Mouse (Mus musculus): ENCODE data around the gene Ptpro. TPM values are rescaled to one million over a fixed set of nuclear protein-coding genes. Genes with fewer than 3 reads are reported as not detected.
"Not testable (repeated sequence)": the region's sequence is repeated elsewhere in the genome, so short reads cannot be mapped to it uniquely, and the experiment has no call there.

The Ptpro gene
- total RNA-seq, 4 experiments from 2014 or later, result 1.6 to 3.4 (median 2.1) TPM

DNA sequence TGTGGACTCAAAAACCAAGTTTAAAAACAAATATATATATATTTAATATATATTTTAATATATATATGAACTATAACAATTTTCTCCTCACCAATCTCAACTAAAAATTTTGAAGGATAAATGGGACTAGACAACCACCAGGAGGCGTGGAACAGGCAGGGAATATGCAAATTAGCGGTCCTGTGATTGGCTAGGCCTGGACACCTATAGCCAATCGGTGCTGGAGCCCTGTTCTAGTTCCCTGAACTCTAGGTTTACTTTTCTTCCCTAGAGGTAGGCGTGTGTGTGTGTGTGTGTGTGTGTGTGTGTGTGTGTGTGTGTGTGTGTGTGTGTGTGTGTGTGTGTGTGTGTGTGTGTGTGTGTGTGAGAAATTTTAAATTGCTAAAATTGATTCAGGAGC is 134.8 kb downstream of the Ptpro start:
- no peak for DNase-seq (ENCODE audit: low spot score)

DNA sequence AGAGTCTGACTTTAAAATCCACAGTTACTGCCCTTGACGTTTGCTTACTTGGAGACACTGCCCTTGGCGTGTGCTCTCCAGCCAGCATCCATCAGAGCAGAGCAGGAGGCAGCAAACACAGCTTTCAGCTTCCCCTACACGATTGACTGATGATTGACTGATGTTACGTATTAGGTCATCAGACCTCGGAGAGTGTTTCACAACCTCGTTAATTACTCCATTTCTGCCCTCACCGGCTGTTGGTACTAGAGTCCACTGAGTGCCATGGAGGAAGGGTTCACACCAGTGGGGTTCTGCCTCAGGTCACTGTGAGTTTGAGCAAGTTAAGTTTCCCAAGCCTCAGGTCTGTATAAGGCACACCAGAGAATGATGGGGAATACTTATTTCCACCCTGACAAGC is 143.0 kb downstream of the Ptpro start:
- no peak for DNase-seq (ENCODE audit: low spot score)

DNA sequence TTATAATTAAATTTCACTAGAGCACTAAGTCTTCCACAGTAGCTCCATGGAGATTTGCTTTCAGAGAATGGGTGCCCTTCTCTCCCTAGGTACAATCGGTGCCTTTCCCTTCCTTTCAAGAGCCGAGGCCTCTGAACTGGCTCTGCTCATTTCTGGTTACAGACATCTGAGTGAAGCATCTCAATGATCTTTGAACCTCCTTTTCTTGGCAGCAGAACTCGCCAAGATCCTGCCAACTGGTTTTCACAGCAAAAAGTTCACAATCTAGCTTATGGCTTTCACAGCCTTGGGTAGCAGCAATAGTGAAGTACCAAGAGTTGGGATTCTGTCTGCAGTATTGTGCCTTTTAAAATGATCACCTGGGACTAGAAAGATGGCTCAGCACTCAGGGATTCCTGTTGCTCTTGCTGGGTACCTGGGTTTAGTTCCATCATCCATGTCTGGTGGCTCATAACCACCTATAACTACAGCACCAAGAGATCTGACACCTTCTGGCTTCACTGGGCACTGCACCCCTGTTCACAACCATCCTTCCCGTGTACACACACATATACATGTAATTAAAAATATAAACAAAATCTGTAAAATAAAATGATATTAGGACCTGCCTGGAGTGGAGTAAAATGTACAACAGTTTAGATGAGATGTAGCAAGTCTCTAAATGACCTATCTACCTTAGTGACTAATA is 144.1 kb downstream of the Ptpro start:
- DNase-seq (ENCODE audit: low spot score), result no peak

DNA sequence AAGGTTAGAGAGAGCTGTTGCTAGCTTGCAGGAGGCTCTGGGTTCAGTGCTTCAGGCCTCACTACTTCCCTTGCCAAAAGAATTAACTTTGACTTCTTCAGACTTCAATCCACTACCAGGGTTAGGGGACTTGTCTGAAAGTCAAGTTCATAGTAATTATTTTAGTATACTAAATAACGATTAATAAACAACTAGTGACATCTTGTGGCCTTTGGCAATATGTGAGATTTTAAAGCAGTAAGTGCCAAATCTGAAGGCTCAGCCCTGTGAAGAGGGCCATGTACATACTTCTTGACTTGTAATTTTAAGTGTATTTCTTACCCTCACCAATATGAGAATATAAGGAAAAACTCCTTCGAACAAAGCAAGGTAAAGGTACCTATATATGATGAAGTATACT is 145.2 kb downstream of the Ptpro start:
- peak; percentile 10 for DNase-seq (ENCODE audit: low spot score)

DNA sequence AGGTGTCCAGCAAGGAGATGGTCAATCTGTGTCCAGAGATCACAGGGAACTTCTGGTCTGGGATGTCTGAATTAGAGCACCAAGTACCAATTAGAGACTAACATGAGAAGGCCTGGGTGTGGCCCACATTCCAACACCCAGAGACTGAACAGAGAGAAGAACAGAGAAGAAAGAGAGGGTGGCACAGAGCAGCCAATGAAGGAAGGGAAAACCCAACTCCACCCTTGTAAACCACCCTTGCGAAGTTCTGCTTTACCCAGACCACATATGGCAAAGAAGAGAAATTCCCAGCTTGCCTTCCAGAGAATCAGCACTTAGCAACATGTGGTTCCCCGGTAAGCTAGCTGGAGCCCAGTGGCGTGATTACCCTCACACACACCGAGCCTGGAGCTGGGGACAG is 152.1 kb downstream of the Ptpro start:
- peak; percentile 7 for DNase-seq (ENCODE audit: low spot score)

DNA sequence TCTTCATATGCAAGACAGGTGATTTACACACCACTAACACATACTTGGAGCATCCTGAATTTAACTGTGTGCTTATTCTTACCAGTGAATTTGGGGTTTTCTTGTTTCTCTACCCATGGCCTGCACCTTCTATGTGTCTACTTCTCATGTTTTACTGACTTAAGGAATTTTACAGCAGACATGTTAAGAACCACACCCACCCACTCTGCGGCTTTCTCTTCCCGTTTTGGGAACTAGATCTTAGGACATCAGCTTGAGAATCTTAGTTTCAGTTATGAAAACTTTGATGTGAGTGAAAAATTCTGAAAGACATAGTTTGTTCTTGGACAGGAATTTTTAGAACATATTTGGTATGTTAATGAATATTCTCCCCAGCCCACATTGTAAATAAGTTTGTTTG is 153.6 kb downstream of the Ptpro start:
- DNase-seq (ENCODE audit: low spot score), result peak; percentile 27

DNA sequence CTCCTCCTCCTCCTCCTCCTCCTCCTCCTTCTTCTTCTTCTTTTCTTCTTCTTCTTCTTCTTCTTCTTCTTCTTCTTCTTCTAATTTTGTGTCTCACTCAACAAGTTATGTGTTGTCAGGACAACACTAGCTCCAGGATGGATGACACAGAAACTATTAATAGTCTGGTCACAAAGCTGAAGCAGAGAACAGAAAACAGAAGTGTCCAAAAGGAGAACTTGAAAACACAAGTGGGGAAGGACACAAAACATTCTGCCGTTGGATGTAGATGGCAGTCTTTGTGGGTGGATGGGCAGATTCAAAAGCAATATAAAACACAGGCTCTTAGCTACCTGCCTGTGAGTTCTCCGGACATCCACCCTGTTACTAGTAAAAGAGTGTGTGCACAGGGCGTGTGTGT is 158.4 kb downstream of the Ptpro start:
- peak; percentile 38 for DNase-seq (ENCODE audit: low spot score)

DNA sequence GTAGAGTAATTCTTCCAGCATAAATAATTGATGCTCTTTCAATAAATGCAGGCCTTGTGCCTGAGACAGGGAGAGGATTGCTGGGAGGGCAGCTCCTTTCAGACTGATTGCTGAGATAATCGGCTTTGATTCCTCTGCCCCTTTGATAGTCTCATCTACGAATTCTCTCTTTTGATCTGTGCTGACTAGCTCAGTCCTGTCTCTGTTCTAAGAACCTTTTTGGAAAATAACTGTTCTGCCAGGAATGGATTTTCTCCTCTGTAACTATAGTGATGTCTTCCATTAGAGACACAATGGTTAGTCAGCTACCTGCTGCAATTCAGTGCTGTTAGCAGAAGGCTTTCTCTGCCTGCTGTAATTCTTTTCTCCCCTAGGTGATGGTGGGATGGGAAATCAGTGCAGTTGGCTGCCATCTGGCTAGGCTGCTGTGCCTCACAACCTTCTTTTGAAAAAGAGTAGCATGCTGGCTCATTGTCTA is 159.8 kb downstream of the Ptpro start:
- DNase-seq (ENCODE audit: low spot score), result no peak

DNA sequence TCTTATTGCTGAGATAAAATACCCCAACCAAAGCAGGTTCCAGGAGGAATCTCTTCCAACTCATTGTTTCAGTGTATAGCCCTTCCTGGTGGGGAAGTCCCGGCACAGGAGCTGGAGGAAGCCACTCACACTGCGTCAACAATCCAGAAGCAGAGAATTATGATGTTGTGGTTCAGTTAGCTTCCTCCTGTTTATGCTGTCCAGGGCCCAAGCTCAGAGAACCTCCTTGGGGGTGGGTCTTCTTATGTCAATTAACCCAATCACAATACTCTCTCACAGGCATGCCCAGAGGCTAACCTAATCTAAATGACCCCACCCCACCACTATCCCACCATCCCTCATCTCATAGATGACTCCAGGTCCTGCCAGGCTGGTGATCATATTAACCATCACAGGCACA is 160.9 kb downstream of the Ptpro start:
- no peak for DNase-seq (ENCODE audit: low spot score)

DNA sequence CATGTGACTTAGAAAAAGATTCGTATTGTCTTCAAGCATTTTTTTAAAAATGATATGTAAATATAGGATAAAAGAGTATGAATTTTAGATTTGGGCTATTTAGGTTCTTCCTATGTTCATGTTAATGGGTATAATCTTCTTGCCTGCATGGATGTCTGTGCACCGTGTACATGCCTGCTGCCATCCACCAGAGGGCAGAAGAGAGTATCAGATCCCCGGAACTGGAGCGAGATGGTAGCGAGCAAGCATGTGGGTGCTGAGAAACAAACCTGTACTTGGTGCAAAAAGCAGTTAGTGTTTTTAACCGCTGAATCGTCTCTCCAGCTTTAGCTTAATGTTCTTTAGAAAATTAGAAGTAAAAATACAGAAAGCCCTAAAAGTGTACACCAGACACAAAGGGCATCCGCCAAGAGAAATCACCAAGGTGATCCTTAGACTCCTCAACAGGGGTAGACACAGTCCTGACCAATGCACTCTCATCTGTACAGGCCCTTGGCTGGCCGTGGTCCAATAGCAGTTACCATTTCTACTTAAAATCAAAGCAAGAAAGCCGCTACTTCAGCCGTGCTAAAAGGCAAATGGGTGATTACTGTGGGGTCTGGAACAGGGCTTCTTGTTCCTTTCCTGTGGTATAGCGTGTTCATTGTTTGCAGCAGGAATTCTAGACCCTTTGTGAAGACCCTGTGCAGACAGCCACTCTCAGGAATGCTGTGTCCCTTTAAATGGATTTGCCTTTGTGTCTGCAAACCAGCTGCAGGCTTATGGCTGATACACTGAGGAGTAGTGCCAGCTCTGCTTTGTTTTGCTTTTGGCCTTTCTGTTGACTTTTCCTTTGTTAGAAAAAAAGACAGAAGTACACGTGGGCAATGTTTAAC is 162.6 kb downstream of the Ptpro start:
- DNase-seq (ENCODE audit: low spot score), result peak; percentile 42

DNA sequence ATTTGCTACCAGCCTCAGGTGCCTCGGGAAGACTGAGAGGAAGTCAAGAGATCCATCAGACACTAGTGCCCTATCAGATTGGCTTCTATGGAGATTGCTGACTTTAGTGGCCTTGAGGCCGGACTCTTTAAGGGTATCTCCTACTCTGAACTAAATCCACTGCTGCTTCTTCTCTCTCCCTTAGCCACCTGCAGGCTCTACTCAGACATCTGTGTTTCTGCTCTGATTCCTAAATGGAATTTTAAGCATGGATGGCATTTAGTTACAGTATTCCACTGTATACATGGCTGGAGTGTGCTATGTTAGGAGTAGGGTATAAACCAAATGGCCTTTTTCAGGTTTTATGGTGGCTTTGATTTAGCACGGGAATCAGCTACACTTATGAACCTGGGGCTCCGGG is 170.7 kb downstream of the Ptpro start:
- no peak for DNase-seq (ENCODE audit: low spot score)

DNA sequence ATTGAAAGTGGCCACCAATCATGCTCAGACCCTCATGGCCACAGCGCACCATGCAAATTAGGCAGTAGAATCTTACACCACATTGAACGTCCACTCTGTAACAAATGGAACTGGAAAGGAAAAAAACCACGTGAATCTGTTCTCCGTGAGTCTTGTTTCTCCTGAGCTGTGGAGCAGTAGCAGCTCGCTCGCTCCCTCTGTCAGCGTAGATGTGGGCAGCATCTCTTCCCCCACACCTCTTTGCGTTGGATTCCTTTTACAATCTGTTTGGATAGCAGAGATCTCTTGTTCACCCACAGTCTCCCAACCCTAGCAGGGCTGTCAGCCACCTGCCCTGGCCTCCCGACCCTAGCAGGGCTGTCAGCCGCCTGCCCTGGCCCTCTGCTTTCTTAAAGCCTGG is 171.7 kb downstream of the Ptpro start:
- no peak for DNase-seq (ENCODE audit: low spot score)

DNA sequence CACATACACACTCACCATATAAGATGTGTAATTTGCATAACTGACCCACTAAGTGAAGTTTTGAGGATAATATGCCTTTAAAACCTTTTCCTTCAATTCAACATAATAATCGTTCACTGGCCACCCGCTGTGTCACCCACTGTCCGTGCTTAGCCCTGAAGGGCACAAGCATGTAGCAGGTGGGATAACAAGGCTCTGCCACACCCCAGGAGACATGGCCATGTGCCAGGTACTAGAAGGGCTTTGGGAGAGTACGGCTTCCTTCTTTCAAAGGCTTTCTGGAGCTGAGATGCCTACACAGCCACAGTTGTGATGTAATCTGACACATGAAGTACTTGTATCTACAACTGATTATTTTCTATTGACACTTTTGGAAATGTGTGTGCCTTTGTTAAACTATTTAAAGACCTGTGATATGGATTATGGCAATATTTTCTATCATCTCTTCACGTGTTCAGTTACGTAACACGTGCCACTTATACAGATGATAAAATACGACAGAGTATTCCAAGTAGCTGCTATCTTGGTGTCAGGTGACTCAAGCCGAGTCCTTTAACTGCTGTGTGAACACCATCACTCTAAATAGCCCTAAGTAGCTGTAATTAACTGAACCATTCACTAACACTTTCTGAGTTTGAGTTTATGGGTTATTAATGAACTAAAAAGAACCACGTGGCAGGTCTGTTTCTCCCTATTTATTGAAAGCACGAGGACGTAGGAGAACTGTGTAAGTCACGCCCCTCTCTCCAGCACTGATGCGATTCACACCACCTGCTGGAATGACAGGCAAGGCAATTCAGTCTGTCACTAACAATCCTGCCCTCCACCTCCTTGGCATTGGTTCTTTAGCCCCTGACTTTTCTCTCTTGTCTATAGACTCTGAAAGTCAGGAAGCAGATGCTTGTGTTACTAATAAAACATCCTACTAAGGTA is 173.6 kb downstream of the Ptpro start:
- DNase-seq (ENCODE audit: low spot score), result no peak

DNA sequence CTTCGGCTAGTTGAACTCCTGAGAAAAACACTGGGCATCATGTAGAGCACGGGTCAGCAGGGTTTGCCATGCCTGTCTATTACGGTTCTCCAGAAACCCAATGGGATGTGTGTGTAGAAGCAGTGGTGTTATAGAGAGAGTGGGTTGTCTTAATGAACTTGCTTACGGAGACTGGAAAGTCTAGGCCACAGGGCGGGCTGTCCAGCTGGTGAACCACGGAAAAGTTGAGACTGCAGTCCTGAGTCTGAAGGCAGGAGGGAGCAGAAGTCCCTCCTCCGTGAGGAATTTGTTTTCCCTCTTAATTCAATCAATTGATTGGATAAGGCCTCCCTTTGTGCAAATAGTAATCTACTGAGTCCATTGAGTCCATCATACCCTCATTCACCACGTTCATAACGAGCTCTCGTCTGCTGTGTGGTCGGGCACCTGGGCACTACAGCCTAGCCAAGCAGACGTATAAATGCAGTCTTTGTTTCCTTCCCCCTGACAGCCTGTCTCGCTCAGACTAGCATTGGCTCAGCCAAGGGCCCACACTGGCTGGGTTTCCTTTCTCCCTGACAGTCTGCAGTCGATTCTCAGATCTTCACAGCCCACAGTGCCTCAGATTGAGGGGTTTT is 181.5 kb downstream of the Ptpro start:
- DNase-seq (ENCODE audit: low spot score), result no peak

DNA sequence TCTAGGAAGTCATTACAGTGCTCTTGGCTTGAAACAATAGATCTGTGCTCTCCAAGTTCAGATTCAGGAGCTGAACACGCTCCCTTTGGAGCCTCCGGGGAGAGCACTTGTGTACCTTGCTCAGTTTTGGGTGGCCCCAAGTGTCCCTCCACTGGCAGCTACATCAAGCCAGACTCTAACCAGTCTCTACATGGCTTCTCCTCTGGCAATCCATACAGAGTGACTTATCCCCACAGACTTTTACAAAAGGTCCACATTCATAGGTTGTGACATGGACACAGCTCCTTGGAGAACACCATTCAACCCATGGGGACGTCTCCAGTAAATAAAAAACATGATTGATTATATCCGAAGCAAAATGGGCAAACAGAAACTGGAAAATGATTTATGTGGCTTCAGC is 185.4 kb downstream of the Ptpro start:
- DNase-seq (ENCODE audit: low spot score), result no peak

DNA sequence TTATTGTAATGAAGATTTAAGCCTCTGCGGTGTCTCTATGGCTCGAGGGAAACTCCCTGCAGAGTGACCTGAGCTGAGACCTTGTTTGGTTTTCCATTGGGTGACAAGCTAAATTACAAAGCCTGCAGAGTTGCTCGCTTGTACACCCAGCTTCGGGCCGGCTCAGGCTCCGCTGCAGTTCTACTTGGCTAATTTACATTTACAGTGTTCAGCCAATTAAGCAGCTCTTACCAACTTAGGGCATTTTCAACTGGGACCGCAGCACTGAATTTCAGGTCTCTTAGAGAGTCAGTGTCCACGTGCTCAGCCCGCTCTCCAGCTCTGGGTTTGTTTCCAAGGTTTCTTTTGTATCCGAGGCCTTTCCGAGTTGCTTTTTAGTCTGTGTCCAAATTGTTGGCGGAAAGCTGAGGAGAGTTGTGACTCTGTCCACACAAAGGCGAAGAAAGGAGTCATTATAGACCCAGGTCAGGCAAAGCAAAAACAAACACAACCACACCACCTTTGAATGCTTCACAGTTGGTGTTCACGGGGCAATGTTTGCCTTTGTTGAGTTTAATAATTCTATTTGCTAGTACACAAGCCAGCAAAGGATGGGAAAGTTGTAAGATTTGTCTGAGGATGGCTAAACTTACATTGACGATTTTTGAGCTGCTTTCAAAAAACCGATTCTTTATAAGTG is 185.9 kb downstream of the Ptpro start:
- no peak for DNase-seq (ENCODE audit: low spot score)

DNA sequence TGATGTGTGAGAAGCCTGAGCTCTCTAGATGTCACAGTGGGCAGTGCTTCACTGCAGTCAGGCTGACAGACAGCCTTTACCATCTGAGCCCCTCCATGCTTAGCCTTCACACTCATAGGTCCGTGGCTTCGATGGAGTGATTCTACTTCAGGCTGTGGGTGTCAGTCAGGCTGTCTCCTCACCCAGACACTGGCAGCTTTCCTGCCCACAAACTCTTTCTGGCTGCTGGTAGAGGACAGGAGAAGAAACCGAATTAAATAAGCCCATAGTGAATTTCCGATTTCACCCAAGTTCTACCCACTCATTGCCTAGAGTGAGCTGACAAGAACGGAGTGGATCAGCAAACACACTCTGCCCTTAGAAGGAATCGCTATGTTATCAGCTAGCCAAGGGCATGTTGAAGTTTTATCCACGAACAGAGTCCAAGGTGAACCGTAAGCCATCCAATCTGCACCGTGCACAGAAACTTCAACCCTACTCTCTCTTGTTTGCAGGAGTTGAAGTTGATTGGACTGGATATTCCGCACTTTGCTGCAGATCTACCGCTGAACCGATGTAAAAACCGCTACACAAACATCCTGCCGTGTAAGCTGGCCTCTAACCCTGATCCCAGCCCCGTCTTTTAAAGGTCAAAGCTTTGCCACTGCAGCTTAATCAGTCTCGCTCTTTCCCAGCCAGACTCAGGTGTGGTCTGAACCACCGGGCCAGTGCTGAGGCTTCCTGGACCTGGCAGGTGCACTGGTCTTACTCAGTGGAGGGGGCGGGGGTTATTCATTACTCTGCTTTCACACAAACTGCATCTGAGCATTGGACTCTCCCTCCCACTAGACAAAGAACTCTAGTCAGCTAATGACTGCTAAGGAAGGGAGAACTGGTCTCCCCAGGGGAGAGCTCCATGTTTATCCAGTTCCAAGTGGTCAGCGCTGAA is 188.7 kb downstream of the Ptpro start:
- DNase-seq (ENCODE audit: low spot score), result no peak

DNA sequence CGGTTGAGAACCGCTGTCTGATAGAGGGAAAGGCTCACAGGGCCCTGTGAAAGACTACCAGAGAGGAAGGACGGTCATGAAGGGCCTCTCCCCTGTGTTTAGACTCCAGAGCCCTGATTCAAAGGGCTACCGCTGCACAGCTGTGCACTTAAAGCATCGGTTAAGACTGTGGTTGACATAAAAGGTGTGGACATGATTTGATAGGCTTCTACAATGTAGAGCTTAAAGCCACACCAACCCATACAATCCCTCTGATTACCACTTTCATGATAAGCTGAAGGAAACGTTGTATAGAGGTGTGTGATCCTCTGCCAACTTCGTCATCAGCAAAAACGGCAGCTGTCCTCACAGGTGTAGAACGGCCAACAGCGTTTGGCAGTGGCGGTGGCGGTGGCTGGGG is 191.0 kb downstream of the Ptpro start:
- no peak for DNase-seq (ENCODE audit: low spot score)

DNA sequence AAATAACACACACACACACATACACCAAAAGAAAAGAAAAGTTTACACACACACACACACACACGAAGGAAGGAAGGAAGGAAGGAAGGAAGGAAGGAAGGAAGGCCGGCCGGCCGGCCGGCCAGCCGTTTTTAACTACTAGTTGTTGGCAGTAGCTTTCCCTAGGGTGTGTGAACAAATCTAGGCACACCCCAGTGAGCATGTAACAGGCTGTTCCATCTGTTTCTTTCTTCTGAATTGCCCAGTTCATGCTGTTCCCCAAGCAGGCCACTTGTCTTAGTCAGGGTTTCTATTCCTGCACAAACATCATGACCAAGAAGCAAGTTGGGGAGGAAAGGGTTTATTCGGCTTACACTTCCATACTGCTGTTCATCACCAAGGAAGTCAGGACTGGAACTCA is 194.0 kb downstream of the Ptpro start:
- not testable (repeated sequence) for DNase-seq (ENCODE audit: low spot score)

DNA sequence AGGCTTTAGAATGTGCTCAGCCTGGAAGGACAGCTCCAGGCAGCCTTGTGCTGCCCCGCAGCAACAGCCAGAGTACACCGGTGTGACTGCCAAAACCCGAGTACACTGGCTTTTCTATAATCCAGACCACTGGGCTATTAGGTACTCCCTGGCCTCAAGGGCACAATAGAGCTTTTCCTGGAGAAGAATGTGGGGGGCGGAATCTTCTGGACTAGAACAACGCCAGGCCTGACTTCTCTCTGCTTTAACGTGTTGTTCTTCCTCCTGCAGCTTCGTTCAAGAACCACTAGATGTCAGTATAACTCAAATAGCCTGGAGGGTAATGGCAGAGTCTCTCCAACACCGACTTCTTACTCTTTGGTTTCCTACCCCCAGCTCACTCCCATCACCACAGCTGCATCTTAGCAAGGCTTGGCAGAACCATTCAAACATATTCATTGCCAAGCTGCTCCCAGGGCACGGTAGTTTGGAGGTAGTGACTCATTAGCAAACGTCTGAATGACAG is 203.5 kb downstream of the Ptpro start:
- DNase-seq (ENCODE audit: low spot score), result peak; percentile 79
